Mouse (Mus musculus) right cerebral cortex, adult 2 months (tissue): ENCODE measurements at regions not wholly inside any gene's neighbourhood (a gene's known extent, or its start where the extent isn't known, plus 50 kb on each side); places are given as distances from the start of the nearest gene placed in this dataset.
A peak's percentile ranks its signal among the peaks of the same experiment; 100 is the strongest.

ENCODE experiments used
- DNase-seq, 2 experiments: peaks; one replicate each; pipeline ENCODE4 v3.0.0; 2021 to 2022; ENCODE audit warnings: low spot score in 2 of 2

GRCm38 (mm10) chr8:26750120-26750519 is 227.0 kb upstream of the Zfp703 start:
- no peak for DNase-seq

- peak; percentile 44 to 60 for DNase-seq
Measured at GRCm38 (mm10) chr8:26751651-26752050, 225.5 kb upstream of the Zfp703 start.

GRCm38 (mm10) chr8:26756452-26756851 is 220.7 kb upstream of the Zfp703 start:
- DNase-seq: no peak

- DNase-seq: no peak
Measured at GRCm38 (mm10) chr8:26760726-26761125, 216.4 kb upstream of the Zfp703 start.

GRCm38 (mm10) chr8:26762942-26763778 is 214.0 kb upstream of the Zfp703 start:
- DNase-seq: no peak

GRCm38 (mm10) chr8:26768474-26769229 is 208.5 kb upstream of the Zfp703 start:
- peak in 1 of 2 experiments; percentile 40 for DNase-seq

- no peak for DNase-seq
Measured at GRCm38 (mm10) chr8:26770424-26770886, 206.7 kb upstream of the Zfp703 start.

GRCm38 (mm10) chr8:26778917-26779537 is 198.1 kb upstream of the Zfp703 start:
- DNase-seq: no peak

GRCm38 (mm10) chr8:26780515-26780914 is 196.6 kb upstream of the Zfp703 start:
- peak; percentile 82 to 84 for DNase-seq

GRCm38 (mm10) chr8:26782936-26783335 is 194.2 kb upstream of the Zfp703 start:
- peak in 1 of 2 experiments; percentile 38 for DNase-seq

- DNase-seq: no peak
Measured at GRCm38 (mm10) chr8:26784381-26784780, 192.7 kb upstream of the Zfp703 start.

- no peak for DNase-seq
Measured at GRCm38 (mm10) chr8:26791795-26792194, 185.3 kb upstream of the Zfp703 start.

GRCm38 (mm10) chr8:26793606-26794292 is 183.4 kb upstream of the Zfp703 start:
- DNase-seq: no peak

- no peak for DNase-seq
Measured at GRCm38 (mm10) chr8:26794411-26794810, 182.7 kb upstream of the Zfp703 start.

- no peak for DNase-seq
Measured at GRCm38 (mm10) chr8:26795616-26796015, 181.5 kb upstream of the Zfp703 start.

GRCm38 (mm10) chr8:26799814-26800213 is 177.3 kb upstream of the Zfp703 start:
- no peak for DNase-seq

- no peak for DNase-seq
Measured at GRCm38 (mm10) chr8:26804089-26804488, 173.0 kb upstream of the Zfp703 start.

GRCm38 (mm10) chr8:26804901-26805341 is 172.2 kb upstream of the Zfp703 start:
- DNase-seq: no peak

- no peak for DNase-seq
Measured at GRCm38 (mm10) chr8:26805371-26805821, 171.7 kb upstream of the Zfp703 start.

GRCm38 (mm10) chr8:26808111-26808651 is 168.9 kb upstream of the Zfp703 start:
- no peak for DNase-seq

- no peak for DNase-seq
Measured at GRCm38 (mm10) chr8:26808771-26809170, 168.4 kb upstream of the Zfp703 start.
